Mouse (Mus musculus) hindbrain, embryonic 16.5 days (tissue): ENCODE measurements at regions not wholly inside any gene's neighbourhood (a gene's known extent, or its start where the extent isn't known, plus 50 kb on each side); places are given as distances from the start of the nearest gene placed in this dataset.

ENCODE experiments used
- ATAC-seq: fragments of 200-750 bp; cut with Nextera tagmentation; 2 replicates; pipeline ENCODE4 v1.8.0; 2017; ENCODE audit warnings: moderate TSS enrichment, moderate library complexity
- H3K27ac ChIP-seq: fragments of 300-500 bp; sonication (generic); 2 replicates; pipeline ENCODE4 v1.5.1; 2014; ENCODE audit warnings: low read depth, mild to moderate bottlenecking, control low read depth, low read length, moderate library complexity
- H3K27me3 ChIP-seq: fragments of 300-500 bp; sonication (generic); replicated peaks from 2 replicates; pipeline ENCODE4 v1.6.1; 2014; ENCODE audit warnings: low read length; ENCODE audit not compliant: control insufficient read depth, insufficient read depth
- H3K36me3 ChIP-seq: fragments of 300-500 bp; sonication (generic); 2 replicates; pipeline ENCODE4 v1.6.1; 2014; ENCODE audit warnings: mild to moderate bottlenecking, low read length, moderate library complexity, mixed read lengths; ENCODE audit not compliant: control insufficient read depth, insufficient read depth
- H3K4me1 ChIP-seq: fragments of 300-500 bp; sonication (generic); 2 replicates; pipeline ENCODE4 v1.6.1; 2014; ENCODE audit warnings: low read depth, low read length; ENCODE audit not compliant: control insufficient read depth, insufficient read depth
- H3K4me2 ChIP-seq: fragments of 300-500 bp; sonication (generic); 2 replicates; pipeline ENCODE4 v1.6.1; 2014; ENCODE audit warnings: mild to moderate bottlenecking, low read length, control low read depth, moderate library complexity
- H3K4me3 ChIP-seq: fragments of 300-500 bp; sonication (generic); 2 replicates; pipeline ENCODE4 v1.5.1; 2014; ENCODE audit warnings: mild to moderate bottlenecking, low read length, control low read depth, moderate library complexity
- H3K9ac ChIP-seq: fragments of 300-500 bp; sonication (generic); 2 replicates; pipeline ENCODE4 v1.6.1; 2014; ENCODE audit warnings: low read depth, mild to moderate bottlenecking, control low read depth, low read length, moderate library complexity
- H3K9me3 ChIP-seq: fragments of 300-500 bp; sonication (generic); 2 replicates; pipeline ENCODE4 v1.6.1; 2014; ENCODE audit warnings: mild to moderate bottlenecking, low read length, moderate library complexity; ENCODE audit not compliant: control insufficient read depth
- whole genome bisulfite sequencing: fragments of 180-500 bp; shearing (Covaris S2); extraction: QIAGEN DNeasy Blood & Tissue Kit; methylation state at CpG from one replicate; pipeline ENCODE4 v1.1.7; 2014; 5-methylcytosine and 5-hydroxymethylcytosine counted together

GRCm38 (mm10) chr11:64369516-64369915, 65.6 kb upstream of the Hs3st3a1 start:
- Histone ChIP-seq H3K4me2 (no peak overlapping the region), H3K27me3 (no peaks in the 10 kb centered on the region), H3K9ac (no peak overlapping the region), H3K4me3 (no peak overlapping the region), H3K36me3 (no peaks in the 10 kb centered on the region), H3K27ac (no peak overlapping the region), H3K9me3 (no peaks in the 10 kb centered on the region), H3K4me1 (no peaks in the 10 kb centered on the region)
- ATAC-seq = no peak
- WGBS = 84% methylated on average over 8 of the region's 8 CpGs

- no peak overlapping the region for H3K4me2 ChIP-seq
- H3K9ac ChIP-seq = no peak overlapping the region
- ATAC-seq = no peak
- no peaks in the 10 kb centered on the region for H3K27me3 ChIP-seq
- no peaks in the 10 kb centered on the region for H3K36me3 ChIP-seq
- no peak overlapping the region for H3K27ac ChIP-seq
- no peaks in the 10 kb centered on the region for H3K4me1 ChIP-seq
- H3K9me3 ChIP-seq = no peaks in the 10 kb centered on the region
- no peak overlapping the region for H3K4me3 ChIP-seq
- 67% methylated on average over 11 of the region's 11 CpGs for WGBS
Measured at GRCm38 (mm10) chr11:64335456-64335855, 99.7 kb upstream of the Hs3st3a1 start.

- 85% methylated on average over 7 of the region's 7 CpGs for WGBS
- Histone ChIP-seq H3K4me3 (no peak overlapping the region), H3K9me3 (no peaks in the 10 kb centered on the region), H3K27me3 (no peaks in the 10 kb centered on the region), H3K9ac (no peak overlapping the region), H3K27ac (no peak overlapping the region), H3K36me3 (no peaks in the 10 kb centered on the region), H3K4me1 (no peaks in the 10 kb centered on the region), H3K4me2 (no peak overlapping the region)
- no peak for ATAC-seq
Measured at GRCm38 (mm10) chr11:64332406-64332805, 102.7 kb upstream of the Hs3st3a1 start.

- Histone ChIP-seq H3K27ac (no peak overlapping the region), H3K4me3 (no peak overlapping the region), H3K4me1 (no peaks in the 10 kb centered on the region), H3K27me3 (no peaks in the 10 kb centered on the region), H3K9ac (no peak overlapping the region), H3K36me3 (no peaks in the 10 kb centered on the region), H3K4me2 (no peak overlapping the region), H3K9me3 (no peaks in the 10 kb centered on the region)
- ATAC-seq = no peak
- 86% methylated on average over 5 of the region's 5 CpGs for WGBS
Measured at GRCm38 (mm10) chr11:64331811-64332210, 103.3 kb upstream of the Hs3st3a1 start.

- H3K27me3 ChIP-seq = no peaks in the 10 kb centered on the region
- no peak overlapping the region for H3K9ac ChIP-seq
- no peak for ATAC-seq
- no peaks in the 10 kb centered on the region for H3K36me3 ChIP-seq
- no peak overlapping the region for H3K4me2 ChIP-seq
- no peaks in the 10 kb centered on the region for H3K4me1 ChIP-seq
- no peak overlapping the region for H3K27ac ChIP-seq
- no peaks in the 10 kb centered on the region for H3K9me3 ChIP-seq
- H3K4me3 ChIP-seq = no peak overlapping the region
- WGBS = 84% methylated on average over 3 of the region's 3 CpGs
Measured at GRCm38 (mm10) chr11:64329129-64329528, 106.0 kb upstream of the Hs3st3a1 start.

GRCm38 (mm10) chr11:64327771-64328170, 107.4 kb upstream of the Hs3st3a1 start:
- no peaks in the 10 kb centered on the region for H3K9me3 ChIP-seq
- 70% methylated on average over 3 of the region's 3 CpGs for WGBS
- H3K4me1 ChIP-seq = no peaks in the 10 kb centered on the region
- no peaks in the 10 kb centered on the region for H3K27me3 ChIP-seq
- no peaks in the 10 kb centered on the region for H3K36me3 ChIP-seq
- no peak overlapping the region for H3K4me3 ChIP-seq
- no peak for ATAC-seq
- H3K4me2 ChIP-seq = no peak overlapping the region
- no peak overlapping the region for H3K9ac ChIP-seq
- H3K27ac ChIP-seq = no peak overlapping the region

- Histone ChIP-seq H3K27me3 (no peaks in the 10 kb centered on the region), H3K9me3 (no peaks in the 10 kb centered on the region), H3K4me1 (no peaks in the 10 kb centered on the region), H3K36me3 (no peaks in the 10 kb centered on the region), H3K9ac (no peak overlapping the region), H3K4me2 (no peak overlapping the region), H3K27ac (no peak overlapping the region), H3K4me3 (no peak overlapping the region)
- ATAC-seq = no peak
- WGBS = 92% methylated on average over 7 of the region's 7 CpGs
Measured at GRCm38 (mm10) chr11:64326646-64327045, 108.5 kb upstream of the Hs3st3a1 start.

GRCm38 (mm10) chr11:64321900-64322425, 113.2 kb upstream of the Hs3st3a1 start:
- Histone ChIP-seq H3K27ac (no peak overlapping the region), H3K4me2 (no peak overlapping the region), H3K9me3 (no peaks in the 10 kb centered on the region), H3K4me1 (no peaks in the 10 kb centered on the region), H3K4me3 (no peak overlapping the region), H3K36me3 (no peaks in the 10 kb centered on the region), H3K27me3 (no peaks in the 10 kb centered on the region), H3K9ac (no peak overlapping the region)
- ATAC-seq = no peak
- WGBS = 83% methylated on average over 8 of the region's 8 CpGs

- H3K4me3 ChIP-seq = no peak overlapping the region
- ATAC-seq = no peak
- no peak overlapping the region for H3K27ac ChIP-seq
- no peaks in the 10 kb centered on the region for H3K27me3 ChIP-seq
- H3K4me1 ChIP-seq = no peaks in the 10 kb centered on the region
- H3K9me3 ChIP-seq = no peaks in the 10 kb centered on the region
- WGBS = 82% methylated on average over 6 of the region's 6 CpGs
- H3K9ac ChIP-seq = no peak overlapping the region
- no peak overlapping the region for H3K4me2 ChIP-seq
- H3K36me3 ChIP-seq = no peaks in the 10 kb centered on the region
Measured at GRCm38 (mm10) chr11:64317458-64317857, 117.7 kb upstream of the Hs3st3a1 start.

GRCm38 (mm10) chr11:64314997-64315396, 120.1 kb upstream of the Hs3st3a1 start:
- no peak overlapping the region for H3K4me3 ChIP-seq
- H3K4me2 ChIP-seq = no peak overlapping the region
- H3K4me1 ChIP-seq = no peaks in the 10 kb centered on the region
- no peak overlapping the region for H3K9ac ChIP-seq
- no peaks in the 10 kb centered on the region for H3K27me3 ChIP-seq
- no peaks in the 10 kb centered on the region for H3K36me3 ChIP-seq
- H3K27ac ChIP-seq = no peak overlapping the region
- ATAC-seq = no peak
- WGBS = 66% methylated on average over 5 of the region's 5 CpGs
- H3K9me3 ChIP-seq = no peaks in the 10 kb centered on the region
